Mouse (Mus musculus) heart, embryonic 13.5 days (tissue): ENCODE results near the gene Mrto4. TPM values are rescaled to one million over a fixed set of nuclear protein-coding genes. Genes with fewer than 3 reads are reported as not detected.

Experiments
- ATAC-seq: fragments of 200-750 bp; cut with Nextera tagmentation; 2 replicates; pipeline ENCODE4 v1.8.0; 2017; ENCODE audit warnings: moderate TSS enrichment; ENCODE audit not compliant: insufficient number of reproducible peaks, low FRiP score, low TSS enrichment; ENCODE audit errors: extremely low read depth
- H3K27ac ChIP-seq: fragments of 300-500 bp; sonication (generic); replicated peaks from 2 replicates; pipeline ENCODE4 v1.5.1; 2015; ENCODE audit warnings: moderate library complexity, mild to moderate bottlenecking, inconsistent platforms
- H3K27me3 ChIP-seq: fragments of 300-500 bp; sonication (generic); replicated peaks from 2 replicates; pipeline ENCODE4 v1.6.1; 2015; ENCODE audit warnings: mild to moderate bottlenecking, inconsistent platforms
- H3K36me3 ChIP-seq: fragments of 300-500 bp; sonication (generic); 2 replicates; pipeline ENCODE4 v1.6.1; 2015; ENCODE audit warnings: mild to moderate bottlenecking, inconsistent platforms
- H3K4me1 ChIP-seq: fragments of 300-500 bp; sonication (generic); 2 replicates; pipeline ENCODE4 v1.6.1; 2015; ENCODE audit warnings: inconsistent platforms
- H3K4me2 ChIP-seq: fragments of 300-500 bp; sonication (generic); 2 replicates; pipeline ENCODE4 v1.6.1; 2015; ENCODE audit warnings: inconsistent platforms, mild to moderate bottlenecking, moderate library complexity
- H3K4me3 ChIP-seq: fragments of 300-500 bp; sonication (generic); 2 replicates; pipeline ENCODE4 v1.5.1; 2015; ENCODE audit warnings: moderate library complexity, mild to moderate bottlenecking, inconsistent platforms
- H3K9ac ChIP-seq: fragments of 300-500 bp; sonication (generic); 2 replicates; pipeline ENCODE4 v1.6.1; 2015; ENCODE audit warnings: inconsistent platforms, mild to moderate bottlenecking, moderate library complexity
- H3K9me3 ChIP-seq: fragments of 300-500 bp; sonication (generic); 2 replicates; pipeline ENCODE4 v1.6.1; 2016; ENCODE audit warnings: inconsistent platforms
- WGBS: fragments of 180-500 bp; shearing (Covaris S2); methylation state at CpG from one replicate; pipeline ENCODE4 v1.1.7; 2015; ENCODE audit warnings: mixed read lengths; 5-methylcytosine and 5-hydroxymethylcytosine counted together
- polyA plus RNA-seq: library from polyadenylated mRNA; unstranded; fragments of >200 nt; fragmentation: Nextera tagmentation; extraction: Ambion mirVana; gene quantifications from 2 replicates; pipeline ENCODE4 v1.2.1, GENCODE M21; 2015

The Mrto4 gene
- polyA plus RNA-seq, 1 experiment from 2014 or later: 77.9 TPM

DNA sequence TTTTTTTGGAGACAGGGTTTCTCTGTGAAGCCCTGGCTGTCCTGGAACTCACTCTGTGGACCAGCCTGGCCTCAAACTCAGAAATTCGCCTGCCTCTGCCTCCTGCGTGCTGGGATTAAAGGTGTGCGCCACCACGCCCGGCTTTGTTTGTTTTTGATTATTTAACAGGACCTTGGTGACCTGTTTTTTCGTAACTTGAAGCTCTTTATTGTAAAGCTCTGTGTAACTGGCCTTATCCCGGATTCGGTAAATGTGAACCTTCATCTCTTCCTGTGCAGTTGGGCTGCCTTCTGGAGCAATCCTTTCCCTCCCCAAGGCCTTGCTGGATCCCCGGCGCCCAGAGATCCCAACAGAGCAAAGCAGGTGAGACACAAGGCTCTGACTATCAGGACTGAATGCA, 21.2 kb upstream of the Mrto4 start:
- Histone ChIP-seq H3K4me3 (no peak overlapping the region), H3K36me3 (peaks cover 94% of the 10 kb centered on the region), H3K4me2 (no peak overlapping the region), H3K27ac (no peak overlapping the region), H3K4me1 (no peaks in the 10 kb centered on the region), H3K9me3 (no peaks in the 10 kb centered on the region), H3K9ac (no peak overlapping the region), H3K27me3 (no peaks in the 10 kb centered on the region)
- ATAC-seq: no peak
- 92% methylated on average over 10 of the region's 10 CpGs for WGBS

DNA sequence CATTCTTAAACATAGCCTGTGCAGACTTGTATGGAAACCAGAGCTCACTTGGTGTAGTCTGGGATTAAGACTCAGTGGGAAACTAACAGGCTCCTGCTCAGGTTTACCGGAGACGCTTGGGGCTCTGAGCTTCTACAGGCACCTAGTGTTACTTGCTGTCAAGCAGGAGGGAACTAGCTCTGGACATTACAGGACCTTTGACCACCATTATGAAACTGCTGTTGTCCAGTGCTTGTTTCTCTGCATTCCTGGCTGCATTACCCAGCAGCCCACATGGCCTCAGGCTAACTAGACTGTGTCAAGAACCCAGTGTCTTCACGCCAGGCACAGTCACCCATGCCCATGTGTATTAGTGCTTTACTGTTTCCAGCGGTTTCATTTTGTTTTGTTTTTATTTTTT, 20.8 kb upstream of the Mrto4 start:
- no peak overlapping the region for H3K27ac ChIP-seq
- H3K27me3 ChIP-seq: no peaks in the 10 kb centered on the region
- 90% methylated on average over 4 of the region's 4 CpGs for WGBS

DNA sequence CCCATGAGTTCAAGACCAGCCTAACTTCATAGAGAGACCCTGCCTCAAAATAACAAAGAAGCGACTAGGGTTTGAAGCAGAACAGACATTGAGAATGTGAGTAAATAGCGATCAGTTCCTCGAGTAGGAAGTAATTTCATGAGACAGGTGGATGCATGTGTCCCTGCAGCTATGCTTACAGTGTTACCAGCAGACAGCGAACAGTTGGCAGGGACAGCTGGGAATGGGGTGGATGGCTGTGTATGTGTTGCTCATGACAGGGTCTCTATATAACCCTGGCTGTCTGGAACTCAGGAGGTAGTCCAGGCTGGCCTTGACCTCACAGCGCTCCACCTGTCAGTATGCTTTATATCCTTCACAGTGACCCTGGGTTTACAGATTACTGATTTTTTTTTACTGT, 15.7 kb upstream of the Mrto4 start:
- peaks cover 96% of the 10 kb centered on the region for H3K36me3 ChIP-seq
- H3K9me3 ChIP-seq: no peaks in the 10 kb centered on the region
- ATAC-seq: no peak
- no peak overlapping the region for H3K27ac ChIP-seq
- H3K9ac ChIP-seq: no peak overlapping the region
- H3K4me2 ChIP-seq: no peak overlapping the region
- 93% methylated on average over 5 of the region's 5 CpGs for WGBS
- no peaks in the 10 kb centered on the region for H3K27me3 ChIP-seq
- no peak overlapping the region for H3K4me3 ChIP-seq
- no peaks in the 10 kb centered on the region for H3K4me1 ChIP-seq

More for the DNA sequence above, 20.8 kb upstream of the Mrto4 start:
- Histone ChIP-seq H3K36me3 (peaks cover 96% of the 10 kb centered on the region), H3K9ac (no peak overlapping the region), H3K4me3 (no peak overlapping the region), H3K4me1 (no peaks in the 10 kb centered on the region), H3K9me3 (no peaks in the 10 kb centered on the region), H3K4me2 (no peak overlapping the region)
- ATAC-seq: no peak

DNA sequence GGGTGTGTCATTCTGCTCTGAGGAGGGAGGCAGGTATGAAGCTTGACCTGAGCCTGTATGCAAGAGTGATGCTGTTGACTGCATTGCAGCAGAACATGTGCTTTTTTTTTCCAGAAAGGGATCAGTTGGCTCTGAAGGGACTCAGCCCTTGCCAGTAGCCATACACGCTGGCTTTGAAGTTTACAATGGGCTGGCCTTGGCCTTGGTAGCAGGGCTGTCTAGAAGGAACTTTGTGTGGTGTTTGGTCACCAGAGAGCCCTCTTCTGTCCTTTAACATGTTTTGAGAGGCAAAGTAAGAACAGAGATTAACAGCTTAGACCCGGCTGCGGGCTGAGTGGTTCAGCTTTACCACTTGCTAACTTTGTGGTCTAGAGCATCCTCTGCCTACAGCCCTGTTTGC, 15.0 kb upstream of the Mrto4 start:
- 87% methylated on average over 3 of the region's 3 CpGs for WGBS

DNA sequence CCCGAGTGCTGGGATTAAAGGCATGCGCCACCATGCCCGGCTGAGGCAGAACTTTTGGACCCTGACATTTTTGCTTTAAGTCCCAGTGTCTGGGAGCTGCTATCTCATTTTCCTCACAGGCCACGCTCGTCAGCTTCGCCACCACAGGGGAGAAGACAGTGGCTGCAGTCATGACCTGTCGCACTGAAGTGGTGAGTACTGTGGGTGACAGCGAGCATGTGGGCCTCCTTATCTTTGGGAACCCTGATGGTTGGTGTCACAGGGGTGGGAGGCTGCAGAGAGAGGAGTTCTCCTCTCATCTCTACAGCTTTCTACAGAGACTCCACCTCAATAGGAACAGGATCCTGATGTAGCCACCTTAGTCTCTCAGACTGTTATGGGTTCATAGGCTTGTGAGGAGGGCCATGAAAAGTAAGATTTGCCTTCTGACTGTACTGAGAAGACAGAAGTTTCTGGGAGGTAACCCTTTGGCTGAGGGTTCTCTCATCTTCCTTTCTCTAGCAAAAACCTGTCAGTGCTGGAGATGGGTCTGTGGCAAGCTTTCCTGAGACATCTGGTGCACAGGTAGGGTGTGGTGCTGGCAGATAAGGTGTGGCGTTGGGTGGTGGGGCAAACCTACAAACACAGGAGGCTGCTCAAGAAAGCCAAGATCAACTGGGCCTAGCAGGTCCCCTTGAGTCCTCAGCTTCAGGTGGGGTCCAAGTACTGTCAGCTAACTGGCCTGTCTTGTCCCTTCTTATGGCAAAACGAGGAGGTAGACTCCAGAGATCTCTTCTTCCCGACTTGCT, 8.6 kb upstream of the Mrto4 start:
- H3K9ac ChIP-seq: no peak overlapping the region
- peaks cover 99% of the 10 kb centered on the region for H3K36me3 ChIP-seq
- H3K27me3 ChIP-seq: no peaks in the 10 kb centered on the region
- no peak overlapping the region for H3K4me2 ChIP-seq
- H3K9me3 ChIP-seq: no peaks in the 10 kb centered on the region
- no peak for ATAC-seq
- 74% methylated on average over 11 of the region's 11 CpGs for WGBS
- no peaks in the 10 kb centered on the region for H3K4me1 ChIP-seq
- no peak overlapping the region for H3K27ac ChIP-seq
- no peak overlapping the region for H3K4me3 ChIP-seq

More for the DNA sequence above, 15.0 kb upstream of the Mrto4 start:
- no peaks in the 10 kb centered on the region for H3K27me3 ChIP-seq
- H3K4me1 ChIP-seq: no peaks in the 10 kb centered on the region
- no peak overlapping the region for H3K4me2 ChIP-seq
- no peak overlapping the region for H3K9ac ChIP-seq
- H3K36me3 ChIP-seq: peaks cover 96% of the 10 kb centered on the region
- H3K27ac ChIP-seq: no peak overlapping the region
- no peaks in the 10 kb centered on the region for H3K9me3 ChIP-seq
- ATAC-seq: no peak
- no peak overlapping the region for H3K4me3 ChIP-seq

DNA sequence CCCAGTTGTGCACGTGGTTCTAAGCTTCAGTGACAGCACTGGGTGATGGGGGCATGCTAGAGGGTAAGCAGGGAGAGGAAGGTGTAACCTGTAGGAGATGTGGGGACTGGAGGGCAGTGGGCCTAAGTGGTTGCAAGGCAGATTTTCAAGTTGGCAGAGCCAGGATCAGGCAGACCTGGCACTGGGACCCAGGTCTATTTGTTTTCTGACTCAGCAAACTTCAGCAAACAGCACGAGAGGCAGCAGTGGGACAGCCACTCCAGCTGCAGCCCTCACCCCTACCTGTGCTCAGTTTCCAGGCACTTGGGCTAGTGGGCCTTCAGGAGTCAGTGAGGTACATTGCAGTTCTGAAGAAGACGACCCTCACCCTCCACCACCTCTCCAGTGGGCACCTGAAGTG, 4.8 kb upstream of the Mrto4 start:
- Histone ChIP-seq H3K4me2 (no peak overlapping the region), H3K27me3 (no peaks in the 10 kb centered on the region), H3K4me3 (no peak overlapping the region), H3K9me3 (no peaks in the 10 kb centered on the region), H3K36me3 (peaks cover 78% of the 10 kb centered on the region), H3K4me1 (peaks cover 6% of the 10 kb centered on the region), H3K9ac (no peak overlapping the region), H3K27ac (no peak overlapping the region)
- no peak for ATAC-seq
- WGBS: 96% methylated on average over 3 of the region's 3 CpGs

DNA sequence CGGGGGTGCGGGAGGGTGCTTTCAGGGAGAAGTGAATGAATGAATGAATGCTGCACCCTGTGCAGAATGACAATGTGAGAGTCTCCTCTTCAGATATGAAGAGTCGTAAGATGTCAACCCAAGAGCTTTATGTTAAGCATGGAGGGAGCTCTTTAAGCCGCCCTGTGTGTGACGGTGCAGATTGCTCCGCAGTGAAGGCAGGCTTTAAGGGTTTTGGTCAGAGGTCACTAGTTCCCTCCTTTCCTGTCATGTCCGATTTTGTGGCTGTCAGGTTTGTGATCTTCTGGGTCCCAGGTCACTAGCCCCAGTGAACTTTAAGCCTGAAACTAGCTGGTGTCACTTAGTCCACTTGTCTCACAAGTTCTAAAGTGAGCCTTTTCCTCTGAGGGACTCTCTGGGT, 456 bp upstream of the Mrto4 start:
- Histone ChIP-seq H3K4me2 (peak overlapping the region; percentile 87), H3K9ac (peak overlapping the region; percentile 87), H3K36me3 (peaks cover 59% of the 10 kb centered on the region), H3K27ac (peak overlapping the region; percentile 95; the same call in 1 of the 2 replicates), H3K9me3 (no peaks in the 10 kb centered on the region), H3K27me3 (no peaks in the 10 kb centered on the region), H3K4me3 (peak overlapping the region; percentile 76), H3K4me1 (peaks cover 20% of the 10 kb centered on the region)
- WGBS: under 1% methylated on average over 7 of the region's 7 CpGs
- ATAC-seq: no peak

DNA sequence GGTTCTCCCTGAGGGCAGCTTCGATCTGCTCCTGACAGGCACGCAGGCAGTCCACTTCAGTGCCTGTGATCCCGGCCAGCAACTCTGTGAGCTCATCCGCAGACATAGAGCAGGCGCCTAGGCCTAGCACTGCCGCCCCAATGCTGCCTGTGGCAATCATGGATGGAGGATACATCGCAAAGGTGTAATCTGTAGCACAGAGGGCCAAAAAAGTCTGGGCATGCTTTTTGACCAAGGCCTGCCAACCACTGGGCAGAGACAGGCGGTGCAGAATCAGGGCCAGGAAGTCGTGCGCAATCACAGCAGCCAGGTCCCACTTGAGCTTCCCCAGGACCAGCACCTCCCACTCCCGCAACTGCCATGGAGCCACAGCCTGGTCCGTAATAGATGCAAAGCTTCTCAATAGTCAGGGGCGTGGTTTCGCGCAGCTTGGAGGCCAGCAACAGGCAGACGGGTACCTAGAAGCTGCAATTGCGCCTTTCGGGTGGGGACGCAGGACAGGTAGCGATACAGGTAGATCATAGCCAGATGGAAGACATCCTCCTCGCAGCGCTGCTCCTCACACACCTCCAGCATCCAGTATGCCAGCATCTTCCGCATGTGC, 6.9 kb downstream of the Mrto4 start:
- H3K9ac ChIP-seq: no peak overlapping the region
- no peak for ATAC-seq
- H3K4me3 ChIP-seq: no peak overlapping the region
- no peaks in the 10 kb centered on the region for H3K9me3 ChIP-seq
- WGBS: 80% methylated on average over 23 of the region's 23 CpGs
- H3K36me3 ChIP-seq: peaks cover 51% of the 10 kb centered on the region
- H3K27me3 ChIP-seq: no peaks in the 10 kb centered on the region
- no peak overlapping the region for H3K4me2 ChIP-seq
- peaks cover 7% of the 10 kb centered on the region for H3K4me1 ChIP-seq
- H3K27ac ChIP-seq: no peak overlapping the region

DNA sequence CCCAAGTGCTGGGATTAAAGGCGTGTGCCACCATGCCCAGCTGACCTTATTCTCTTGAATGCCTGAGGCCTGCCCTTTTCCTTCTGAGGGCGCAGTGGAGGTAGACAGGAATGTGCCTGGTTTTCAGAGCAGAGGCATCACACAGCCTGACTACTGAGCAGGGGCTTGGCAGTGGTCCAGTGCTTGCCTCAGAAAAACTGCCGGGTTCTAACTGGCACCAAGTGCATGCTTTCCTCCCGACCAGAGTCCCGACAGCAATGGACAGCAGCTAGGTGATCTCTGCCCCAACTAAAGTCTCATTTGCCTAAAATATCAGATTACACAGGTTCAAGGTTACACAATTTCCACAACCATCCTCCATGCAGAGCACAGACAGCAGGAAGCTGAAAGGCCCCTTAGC, 8.7 kb downstream of the Mrto4 start:
- no peak overlapping the region for H3K4me2 ChIP-seq
- H3K4me1 ChIP-seq: peaks cover 4% of the 10 kb centered on the region
- 52% methylated on average over 5 of the region's 5 CpGs for WGBS
- H3K27ac ChIP-seq: no peak overlapping the region
- H3K9ac ChIP-seq: no peak overlapping the region
- peaks cover 36% of the 10 kb centered on the region for H3K36me3 ChIP-seq
- no peak for ATAC-seq
- H3K9me3 ChIP-seq: no peaks in the 10 kb centered on the region
- H3K27me3 ChIP-seq: 0 out of 2 replicates have a peak, but pooled peaks cover 7% of the 10 kb centered on the region
- H3K4me3 ChIP-seq: no peak overlapping the region

DNA sequence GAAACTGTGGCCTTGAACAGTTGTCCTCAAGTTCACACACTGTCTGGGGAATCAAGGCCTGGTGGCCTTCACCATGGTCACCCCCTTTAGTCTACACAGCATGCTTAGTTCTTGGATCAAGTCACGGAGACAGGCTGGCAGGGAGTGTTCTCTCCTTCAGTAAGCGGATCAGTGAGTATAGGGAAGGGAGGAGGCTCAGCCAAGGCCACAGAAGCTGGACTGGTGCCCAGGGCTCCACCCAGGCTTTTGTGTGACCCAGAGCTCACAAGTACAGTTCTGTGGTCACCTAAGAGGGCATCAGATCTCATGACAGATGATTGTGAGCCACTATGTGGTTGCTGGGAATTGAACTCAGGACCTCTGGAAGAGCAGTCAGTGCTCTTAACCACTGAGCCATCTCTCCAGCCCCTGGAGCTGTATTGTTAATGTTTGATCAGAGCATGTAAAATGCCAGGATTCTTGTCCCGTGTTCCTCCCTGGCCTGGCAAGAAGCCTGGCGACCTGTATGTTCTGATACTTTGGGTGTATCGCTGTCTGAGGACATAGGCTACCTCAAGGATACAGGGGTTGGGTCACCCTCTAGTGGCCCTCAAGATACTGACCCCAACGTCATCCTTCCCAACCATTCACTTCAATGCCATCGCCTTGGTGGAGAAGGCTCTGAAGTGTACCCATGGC, 10.7 kb downstream of the Mrto4 start:
- no peak for ATAC-seq

DNA sequence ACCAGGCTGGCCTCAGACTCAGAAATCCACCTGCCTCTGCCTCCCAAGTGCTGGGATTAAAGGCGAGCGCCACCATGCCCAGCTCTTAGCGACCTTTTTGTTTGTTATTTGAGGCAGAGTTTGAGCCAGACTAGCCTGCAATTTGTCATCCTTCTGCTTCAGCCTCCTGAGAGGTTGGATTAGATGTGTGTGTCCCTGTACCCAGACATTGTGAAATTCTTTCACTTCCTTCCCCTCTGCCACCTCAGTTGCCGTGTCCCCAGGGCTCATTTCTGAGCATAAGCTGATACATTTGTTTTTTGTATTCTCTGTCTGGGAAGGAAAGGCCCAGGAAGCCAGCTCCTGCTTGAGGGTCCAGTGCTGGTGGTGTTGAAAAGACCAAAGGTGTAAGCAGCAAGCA, 11.5 kb downstream of the Mrto4 start:
- ATAC-seq: no peak
- H3K36me3 ChIP-seq: peaks cover 7% of the 10 kb centered on the region
- H3K9ac ChIP-seq: no peak overlapping the region
- WGBS: 64% methylated on average over 4 of the region's 4 CpGs
- H3K4me3 ChIP-seq: no peak overlapping the region
- H3K4me1 ChIP-seq: peaks cover 9% of the 10 kb centered on the region
- no peak overlapping the region for H3K27ac ChIP-seq
- no peak overlapping the region for H3K4me2 ChIP-seq
- H3K27me3 ChIP-seq: peaks cover 23% of the 10 kb centered on the region
- H3K9me3 ChIP-seq: no peaks in the 10 kb centered on the region

More for the DNA sequence above, 10.7 kb downstream of the Mrto4 start:
- 72% methylated on average over 7 of the region's 7 CpGs for WGBS
- H3K9me3 ChIP-seq: no peaks in the 10 kb centered on the region
- H3K27ac ChIP-seq: no peak overlapping the region
- peaks cover 16% of the 10 kb centered on the region for H3K36me3 ChIP-seq
- no peak overlapping the region for H3K4me3 ChIP-seq
- no peak overlapping the region for H3K9ac ChIP-seq
- peaks cover 19% of the 10 kb centered on the region for H3K27me3 ChIP-seq
- H3K4me1 ChIP-seq: peaks cover 7% of the 10 kb centered on the region
- H3K4me2 ChIP-seq: no peak overlapping the region
